Mouse (Mus musculus): ENCODE measurements at regions not wholly inside any gene's neighbourhood (a gene's known extent, or its start where the extent isn't known, plus 50 kb on each side); places are given as distances from the start of the nearest gene placed in this dataset.
"Not testable (repeated sequence)": the region's sequence is repeated elsewhere in the genome, so short reads cannot be mapped to it uniquely, and the experiment has no call there.

GRCm38 (mm10) chr12:22030717-22031116, 613.3 kb upstream of the Ywhaq start:
- H3K4me2 ChIP-seq: peak overlapping the region; percentile 25; the same call in 1 of the 2 replicates
- not testable (repeated sequence) for H3K27me3 ChIP-seq (replicated peaks); H3K9me3 ChIP-seq (replicated peaks); H3K4me1 ChIP-seq; H3K27ac ChIP-seq; H3K9ac ChIP-seq; H3K36me3 ChIP-seq; ATAC-seq
- peak overlapping the region; percentile 21; the same call in 1 of the 2 replicates for H3K4me3 ChIP-seq
- WGBS (ENCODE audit: insufficient replicate concordance): 8% methylated on average over 45 of the region's 45 CpGs

DNA sequence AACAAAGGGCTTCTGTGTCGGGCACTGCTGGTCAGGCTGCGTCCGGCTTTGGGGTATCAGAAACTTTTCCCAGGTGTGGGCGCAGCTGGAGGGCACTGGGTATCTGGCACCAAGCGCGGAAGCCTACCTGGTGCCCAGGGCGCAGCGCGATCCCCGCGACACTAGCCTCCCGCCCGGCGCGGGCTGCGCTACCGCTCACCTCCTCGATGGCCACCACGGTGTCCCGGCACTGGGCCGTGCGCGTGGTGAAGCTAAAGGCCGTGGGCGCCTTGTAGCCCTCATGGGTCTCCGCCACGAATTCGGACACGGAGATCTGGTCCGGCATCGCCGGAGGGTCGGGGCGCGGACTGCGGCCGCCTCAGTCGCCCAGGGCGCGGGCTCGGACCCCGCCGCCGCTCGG, 612.8 kb upstream of the Ywhaq start:
- H3K9ac ChIP-seq; H3K9me3 ChIP-seq (replicated peaks); H3K4me1 ChIP-seq; ATAC-seq; H3K36me3 ChIP-seq; H3K27me3 ChIP-seq (replicated peaks); H3K27ac ChIP-seq: not testable (repeated sequence)
- WGBS (ENCODE audit: insufficient replicate concordance): 8% methylated on average over 45 of the region's 45 CpGs
- Histone ChIP-seq H3K4me2 (peak overlapping the region; percentile 25; the same call in 1 of the 2 replicates), H3K4me3 (peak overlapping the region; percentile 21; the same call in 1 of the 2 replicates)

Data from liver, embryonic 12.5 days (tissue).